Mouse (Mus musculus) MEL (cell line): Measurements from ENCODE around the gene Tom1l2. TPM values are rescaled to one million over a fixed set of nuclear protein-coding genes. Genes with fewer than 3 reads are reported as not detected.

ENCODE experiments used
- DNase-seq: peaks from one replicate; pipeline ENCODE4 v3.0.0; 2011; ENCODE audit warnings: low read depth, low spot score
- H3K27ac ChIP-seq: 2 replicates; pipeline ENCODE4 v1.5.1; 2012; ENCODE audit warnings: low read depth, mild to moderate bottlenecking, control low read depth, low read length, moderate library complexity; ENCODE audit not compliant: control insufficient read depth
- H3K27me3 ChIP-seq, 2 experiments: fragments of 150-350 bp in 1 of 2; sonication (generic) in 1 of 2; 2 replicates each; pipeline ENCODE4 v1.6.1; 2012; ENCODE audit warnings: low read length in 2 of 2, mild to moderate bottlenecking in 2 of 2, improper control_type of control experiment in 1 of 2, moderate library complexity in 1 of 2; ENCODE audit not compliant: insufficient read depth in 2 of 2, control insufficient read depth in 1 of 2
- H3K36me3 ChIP-seq, 2 experiments: 2 replicates each; pipeline ENCODE4 v1.6.1; 2012 to 2014; ENCODE audit warnings: low read length in 2 of 2, improper control_type of control experiment in 1 of 2, inconsistent platforms in 1 of 2, mild to moderate bottlenecking in 1 of 2; ENCODE audit not compliant: insufficient read depth in 2 of 2, control insufficient read depth in 1 of 2
- H3K4me1 ChIP-seq, 2 experiments: fragments of 150-350 bp in 1 of 2; sonication (generic) in 1 of 2; 2 replicates each; pipeline ENCODE4 v1.6.1; 2012; ENCODE audit warnings: low read length in 2 of 2, improper control_type of control experiment in 1 of 2, mild to moderate bottlenecking in 1 of 2; ENCODE audit not compliant: insufficient read depth in 2 of 2, control insufficient read depth in 1 of 2
- H3K4me3 ChIP-seq, 2 experiments: fragments of 150-350 bp in 1 of 2; sonication (generic) in 1 of 2; 2 replicates each; pipeline ENCODE4 v1.5.1; 2012; ENCODE audit warnings: low read depth in 2 of 2, low read length in 2 of 2, mild to moderate bottlenecking in 2 of 2, moderate library complexity in 2 of 2, control low read depth in 1 of 2, improper control_type of control experiment in 1 of 2; ENCODE audit not compliant: control insufficient read depth in 1 of 2, insufficient read depth in 1 of 2
- H3K79me2 ChIP-seq: 2 replicates; pipeline ENCODE4 v1.6.1; 2012; ENCODE audit warnings: mild to moderate bottlenecking, low read length, moderate library complexity; ENCODE audit not compliant: control insufficient read depth, poor library complexity, insufficient read depth
- H3K9ac ChIP-seq: 2 replicates; pipeline ENCODE4 v1.6.1; 2012; ENCODE audit warnings: low read depth, mild to moderate bottlenecking, control low read depth, low read length, moderate library complexity; ENCODE audit not compliant: control insufficient read depth, poor library complexity, severe bottlenecking
- H3K9me3 ChIP-seq: fragments of 150-350 bp; sonication (generic); replicated peaks from 2 replicates; pipeline ENCODE4 v1.6.1; 2012; ENCODE audit warnings: mild to moderate bottlenecking, low read length, improper control_type of control experiment, moderate library complexity; ENCODE audit not compliant: insufficient read depth
- BHLHE40 ChIP-seq: IDR thresholded peaks from 2 replicates; pipeline ENCODE4 v1.6.1; 2012; ENCODE audit warnings: low read depth, mild to moderate bottlenecking, inconsistent platforms, low read length, improper control_type of control experiment, borderline replicate concordance
- CHD1 ChIP-seq: IDR thresholded peaks from 2 replicates; pipeline ENCODE4 v1.6.1; 2012; ENCODE audit warnings: low read depth, mild to moderate bottlenecking, inconsistent platforms, low read length, improper control_type of control experiment
- ELF1 ChIP-seq: IDR thresholded peaks from 2 replicates; pipeline ENCODE4 v1.6.1; 2014; ENCODE audit warnings: low read depth, mild to moderate bottlenecking, inconsistent platforms, low read length, improper control_type of control experiment, moderate library complexity
- EP300 ChIP-seq, 2 experiments: IDR thresholded peaks; 2 replicates each; pipeline ENCODE4 v1.6.1; 2011; ENCODE audit warnings: improper control_type of control experiment in 2 of 2, low read length in 2 of 2, low read depth in 1 of 2, mild to moderate bottlenecking in 1 of 2
- GABPA ChIP-seq: IDR thresholded peaks from 2 replicates; pipeline ENCODE4 v1.6.1; 2012; ENCODE audit warnings: low read depth, mild to moderate bottlenecking, inconsistent platforms, low read length, improper control_type of control experiment, moderate library complexity
- GATA1 ChIP-seq: IDR thresholded peaks from 2 replicates; pipeline ENCODE4 v1.6.1; 2011; ENCODE audit warnings: low read depth, low read length, improper control_type of control experiment
- HCFC1 ChIP-seq: IDR thresholded peaks from 2 replicates; pipeline ENCODE4 v1.6.1; 2012; ENCODE audit warnings: low read depth, mild to moderate bottlenecking, inconsistent platforms, low read length, improper control_type of control experiment, moderate library complexity
- MAX ChIP-seq: IDR thresholded peaks from 2 replicates; pipeline ENCODE4 v1.6.1; 2011; ENCODE audit warnings: low read length, improper control_type of control experiment
- MAZ ChIP-seq: IDR thresholded peaks from 2 replicates; pipeline ENCODE4 v1.6.1; 2012; ENCODE audit warnings: low read depth, mild to moderate bottlenecking, inconsistent platforms, low read length, improper control_type of control experiment
- MEF2A ChIP-seq: IDR thresholded peaks from 2 replicates; pipeline ENCODE4 v1.6.1; 2014; ENCODE audit warnings: low read depth, mild to moderate bottlenecking, inconsistent platforms, low read length, improper control_type of control experiment; ENCODE audit not compliant: poor library complexity, insufficient replicate concordance, severe bottlenecking; ENCODE audit errors: extremely low read depth
- MXI1 ChIP-seq: IDR thresholded peaks from 2 replicates; pipeline ENCODE4 v1.6.1; 2011; ENCODE audit warnings: mild to moderate bottlenecking, low read depth, low read length, improper control_type of control experiment
- MYC ChIP-seq: IDR thresholded peaks from 2 replicates; pipeline ENCODE4 v1.6.1; 2011; ENCODE audit warnings: low read depth, mild to moderate bottlenecking, low read length, improper control_type of control experiment, moderate library complexity
- NELFE ChIP-seq: IDR thresholded peaks from 2 replicates; pipeline ENCODE4 v1.6.1; 2011; ENCODE audit warnings: low read depth, low read length, improper control_type of control experiment
- NRF1 ChIP-seq: IDR thresholded peaks from 2 replicates; pipeline ENCODE4 v1.6.1; 2014; ENCODE audit warnings: low read depth, mild to moderate bottlenecking, inconsistent platforms, low read length, improper control_type of control experiment, moderate library complexity; ENCODE audit not compliant: poor library complexity, insufficient read depth, severe bottlenecking
- POLR2A ChIP-seq, 2 experiments: IDR thresholded peaks; 2 replicates each; pipeline ENCODE4 v1.6.1; 2011 to 2012; ENCODE audit warnings: low read length in 2 of 2, mild to moderate bottlenecking in 2 of 2, control low read depth in 1 of 2, improper control_type of control experiment in 1 of 2, low read depth in 1 of 2, moderate library complexity in 1 of 2; ENCODE audit not compliant: control insufficient read depth in 1 of 2, insufficient read depth in 1 of 2, poor library complexity in 1 of 2
- POLR2AphosphoS2 ChIP-seq: IDR thresholded peaks from 2 replicates; pipeline ENCODE4 v1.6.1; 2011; ENCODE audit warnings: low read length, improper control_type of control experiment
- POLR2AphosphoS5 ChIP-seq: IDR thresholded peaks from 2 replicates; pipeline ENCODE4 v1.6.1; 2012; ENCODE audit warnings: low read depth, borderline replicate concordance, mild to moderate bottlenecking, inconsistent platforms, low read length, moderate library complexity, mixed read lengths
- RAD21 ChIP-seq: IDR thresholded peaks from 2 replicates; pipeline ENCODE4 v1.6.1; 2011; ENCODE audit warnings: mild to moderate bottlenecking, low read depth, low read length, improper control_type of control experiment
- RCOR1 ChIP-seq: IDR thresholded peaks from 2 replicates; pipeline ENCODE4 v1.6.1; 2012; ENCODE audit warnings: low read depth, mild to moderate bottlenecking, inconsistent platforms, low read length, improper control_type of control experiment
- SMC3 ChIP-seq: IDR thresholded peaks from 2 replicates; pipeline ENCODE4 v1.6.1; 2011; ENCODE audit warnings: low read depth, low read length, improper control_type of control experiment
- TCF12 ChIP-seq: IDR thresholded peaks from 2 replicates; pipeline ENCODE4 v1.6.1; 2014; ENCODE audit warnings: low read depth, mild to moderate bottlenecking, inconsistent platforms, low read length, improper control_type of control experiment, moderate library complexity
- ZC3H11A ChIP-seq: IDR thresholded peaks from 2 replicates; pipeline ENCODE4 v1.6.1; 2012; ENCODE audit warnings: low read depth, mild to moderate bottlenecking, inconsistent platforms, low read length, improper control_type of control experiment
- ZKSCAN1 ChIP-seq: IDR thresholded peaks from 2 replicates; pipeline ENCODE4 v1.6.1; 2012; ENCODE audit warnings: low read depth, mild to moderate bottlenecking, inconsistent platforms, low read length, improper control_type of control experiment, moderate library complexity
- ZMIZ1 ChIP-seq: IDR thresholded peaks from 2 replicates; pipeline ENCODE4 v1.6.1; 2012; ENCODE audit warnings: low read depth, mild to moderate bottlenecking, inconsistent platforms, low read length, improper control_type of control experiment, moderate library complexity
- polyA plus RNA-seq, 2 experiments: library from polyadenylated mRNA; stranded (reverse) in 1 of 2; unstranded in 1 of 2; fragments of >175 nt in 1 of 2; fragments of >200 nt in 1 of 2; gene quantifications; 2 replicates each; pipeline versions ENCODE4 v1.2.1 to v1.2.4; 2012; ENCODE audit warnings: low replicate concordance in 2 of 2, low read depth in 1 of 2; ENCODE audit not compliant: insufficient read length in 2 of 2, insufficient read depth in 1 of 2, missing spikeins in 1 of 2
- total RNA-seq: library from RNA; depleted of rRNA; stranded (reverse); fragments of 300-350 nt; gene quantifications from 2 replicates; pipeline ENCODE4 v1.2.3, GENCODE M21; 2012

Tom1l2 gene
- total and polyA plus RNA-seq, 3 experiments, result 6.8 to 12.2 TPM; not detected in 1

- Histone ChIP-seq H3K9ac (no peak overlapping the region), H3K4me3 (no peak overlapping the region), H3K36me3 (no peaks in the 10 kb centered on the region), H3K4me1 (no peaks in the 10 kb centered on the region), H3K9me3 (no peaks in the 10 kb centered on the region), H3K27ac (no peak overlapping the region), H3K79me2 (no peaks in the 10 kb centered on the region), H3K27me3 (peaks cover 0 to 5% of the 10 kb centered on the region in 2 experiments)
- DNase-seq, result no peak
- TF ChIP-seq ZKSCAN1 (no peak), SMC3 (no peak), MYC (no peak), MAX (no peak), CHD1 (no peak), ZMIZ1 (no peak), POLR2AphosphoS5 (no peak), POLR2AphosphoS2 (no peak), NELFE (no peak), TCF12 (no peak), MXI1 (no peak), HCFC1 (no peak), RAD21 (no peak), EP300 (IDR thresholded peaks at IDR 0.05; ENCODE audit: low read depth in 1 of 2, low read length in 2 of 2) (no peak), BHLHE40 (no peak), ELF1 (no peak)
Measured at GRCm38 (mm10) chr11:60366239-60367019, 13.7 kb upstream of the Tom1l2 start.

GRCm38 (mm10) chr11:60360631-60361201 is 8.0 kb upstream of the Tom1l2 start:
- Histone ChIP-seq H3K36me3 (peaks cover 0 to 5% of the 10 kb centered on the region in 2 experiments; a peak in 2 of 4 replicates), H3K79me2 (no peaks in the 10 kb centered on the region), H3K27ac (no peak overlapping the region), H3K4me1 (peaks cover 4 to 9% of the 10 kb centered on the region in 2 experiments; a peak in 3 of 4 replicates), H3K27me3 (no peaks in the 10 kb centered on the region; a peak in 2 of 4 replicates), H3K9me3 (no peaks in the 10 kb centered on the region)
- TF ChIP-seq GATA1 (no peak), GABPA (no peak), RCOR1 (no peak), BHLHE40 (no peak), MAZ (no peak), POLR2AphosphoS5 (no peak), MEF2A (no peak), EP300 (IDR thresholded peaks at IDR 0.05; ENCODE audit: low read depth in 1 of 2, low read length in 2 of 2) (no peak), MXI1 (no peak), RAD21 (no peak), ZC3H11A (no peak), NRF1 (no peak), MYC (no peak), POLR2A (IDR thresholded peaks at IDR 0.05; ENCODE audit: control insufficient read depth in 1 of 2, insufficient read depth in 1 of 2, low read depth in 1 of 2, low read length in 2 of 2, poor library complexity in 1 of 2) (no peak)
- TF ChIP-seq, all 39 proteins: peak for 0
- Histone ChIP-seq H3K9ac (no peak overlapping the region), H3K4me3 (no peak overlapping the region)
- no peak for DNase-seq
